Mouse (Mus musculus) olfactory bulb, adult 2 months (tissue): ENCODE results near the gene Drosha. TPM values are rescaled to one million over a fixed set of nuclear protein-coding genes. Genes with fewer than 3 reads are reported as not detected.

Experiments used
- H3K27ac ChIP-seq: fragments of 200-500 bp; 2 replicates; pipeline ENCODE4 v1.5.1; 2012; ENCODE audit warnings: low read depth, low read length; ENCODE audit not compliant: insufficient read depth
- H3K4me1 ChIP-seq: fragments of 200-500 bp; 2 replicates; pipeline ENCODE4 v1.6.1; 2012; ENCODE audit warnings: low read length; ENCODE audit not compliant: control insufficient read depth, insufficient read depth
- H3K4me3 ChIP-seq: fragments of 200-500 bp; 2 replicates; pipeline ENCODE4 v1.5.1; 2012; ENCODE audit warnings: mild to moderate bottlenecking, low read depth, low read length, moderate library complexity; ENCODE audit not compliant: insufficient read depth
- CTCF ChIP-seq: fragments of 200-500 bp; IDR thresholded peaks from 2 replicates; pipeline ENCODE4 v1.5.1; 2012; ENCODE audit warnings: low read depth, mild to moderate bottlenecking, low read length, moderate library complexity; ENCODE audit not compliant: insufficient read depth
- POLR2A ChIP-seq: fragments of 200-500 bp; IDR thresholded peaks from 2 replicates; pipeline ENCODE4 v1.6.1; 2012; ENCODE audit warnings: mild to moderate bottlenecking, low read depth, low read length, moderate library complexity; ENCODE audit not compliant: insufficient read depth
- WGBS: fragments of 180-500 bp; shearing (Covaris S2); methylation state at CpG from one replicate; pipeline ENCODE4 v1.1.7; 2018; 5-methylcytosine and 5-hydroxymethylcytosine counted together
- polyA plus RNA-seq: library from polyadenylated mRNA; stranded (reverse); fragments of >200 nt; gene quantifications from 2 replicates; pipeline ENCODE4 v1.2.4, GENCODE M21; 2012; ENCODE audit warnings: low replicate concordance; ENCODE audit not compliant: missing spikeins, insufficient read depth, insufficient read length

The Drosha gene
- polyA plus RNA-seq, 1 experiment: not detected

DNA sequence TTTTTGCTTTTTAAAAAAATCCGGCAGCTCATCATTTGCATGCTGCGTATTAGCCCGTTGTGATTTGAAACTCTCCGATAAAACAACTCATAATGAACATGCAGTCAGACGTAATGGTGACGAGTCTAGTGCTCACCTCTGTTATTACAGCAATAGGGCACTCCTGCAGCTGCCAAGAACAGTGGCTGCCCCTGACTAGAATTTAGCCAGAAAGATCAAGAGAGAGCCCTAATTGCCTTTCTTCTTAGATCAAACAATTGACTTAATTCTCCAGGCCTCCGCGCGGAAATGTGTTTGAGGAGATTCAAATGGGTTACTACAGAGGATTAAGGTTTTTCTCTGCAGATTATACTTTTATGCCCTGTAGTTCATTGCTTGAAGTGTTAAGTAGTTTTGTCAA is 116.5 kb downstream of the Drosha start:
- Histone ChIP-seq H3K4me1 (no peaks in the 10 kb centered on the region), H3K27ac (no peak overlapping the region), H3K4me3 (no peak overlapping the region)
- WGBS: 49% methylated on average over 9 of the region's 9 CpGs
- TF ChIP-seq POLR2A: no peak
- no peak for TF ChIP-seq CTCF

DNA sequence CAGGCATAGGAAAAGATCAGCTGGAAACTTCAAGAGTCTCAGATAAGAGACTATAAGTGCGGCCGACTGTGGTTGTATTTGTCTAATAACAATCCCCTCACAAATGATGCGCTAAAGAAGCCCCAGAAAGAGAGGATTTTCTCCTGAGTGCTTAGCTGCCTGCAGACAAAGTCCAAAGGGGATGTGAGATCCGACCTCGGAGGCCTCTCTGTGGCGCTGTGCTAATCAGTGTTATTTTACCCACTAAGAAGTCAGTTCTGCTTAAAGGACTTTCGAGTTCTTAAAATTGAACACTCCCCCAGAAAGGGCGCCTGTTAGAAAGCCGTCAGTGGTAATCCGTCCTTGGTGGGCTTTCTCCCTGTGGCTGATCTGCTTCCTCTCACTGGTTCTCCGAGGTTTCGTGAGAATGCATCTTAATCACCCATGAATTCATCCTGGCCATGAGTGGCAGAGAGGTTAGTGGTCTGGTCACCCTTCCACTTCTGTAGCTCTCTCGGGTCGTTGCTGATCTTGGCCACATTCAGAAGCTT is 117.1 kb downstream of the Drosha start:
- TF ChIP-seq POLR2A: no peak
- no peak for TF ChIP-seq CTCF
- Histone ChIP-seq H3K4me1 (no peaks in the 10 kb centered on the region), H3K27ac (no peak overlapping the region), H3K4me3 (no peak overlapping the region)
- 46% methylated on average over 14 of the region's 14 CpGs for WGBS

DNA sequence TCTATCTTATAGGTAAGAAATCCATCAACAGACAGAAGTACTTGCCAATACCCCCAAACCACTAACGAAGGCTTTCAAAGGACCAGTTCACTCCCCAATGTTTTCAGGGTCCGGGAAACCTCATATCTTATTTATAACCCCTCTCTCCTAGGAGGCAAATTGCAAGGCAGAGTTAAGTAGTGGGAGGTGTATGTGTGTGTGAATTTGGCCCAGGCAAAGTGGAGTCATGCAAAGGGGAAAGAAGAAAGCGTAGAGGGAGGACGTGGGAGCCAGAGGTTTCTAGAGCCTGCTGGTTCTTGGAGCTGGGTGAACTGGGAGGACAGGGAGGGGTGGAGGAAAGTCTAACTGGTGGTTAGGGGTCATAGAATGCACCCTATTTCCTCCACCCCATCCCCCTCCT is 117.8 kb downstream of the Drosha start:
- no peak overlapping the region for H3K4me3 ChIP-seq
- H3K27ac ChIP-seq: no peak overlapping the region
- H3K4me1 ChIP-seq: no peaks in the 10 kb centered on the region
- TF ChIP-seq CTCF (no peak), POLR2A (no peak)
- WGBS: 56% methylated on average over 4 of the region's 4 CpGs

DNA sequence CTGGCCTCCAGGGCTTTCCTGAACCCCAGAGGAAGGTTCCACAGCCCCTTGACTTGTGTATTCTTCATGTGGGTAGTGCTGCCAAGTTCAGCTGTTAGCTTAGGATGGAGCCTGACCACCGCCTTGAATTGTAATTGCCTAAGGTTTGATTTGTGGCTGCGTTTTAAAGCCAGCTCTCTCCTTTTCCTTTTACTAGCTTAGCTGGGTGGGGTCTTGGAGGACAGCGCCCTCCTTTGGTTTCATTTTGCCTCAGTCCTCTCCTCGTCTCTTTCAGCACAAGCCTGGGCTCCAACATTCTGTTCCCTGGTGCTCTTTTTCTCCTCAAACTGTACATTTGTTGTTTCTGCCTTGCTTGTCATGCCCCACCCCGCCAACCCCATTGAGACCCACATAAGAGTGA is 133.4 kb downstream of the Drosha start:
- H3K4me1 ChIP-seq: no peaks in the 10 kb centered on the region
- no peak overlapping the region for H3K4me3 ChIP-seq
- H3K27ac ChIP-seq: no peak overlapping the region
- TF ChIP-seq POLR2A (no peak), CTCF (no peak)
- WGBS: 90% methylated on average over 5 of the region's 5 CpGs

DNA sequence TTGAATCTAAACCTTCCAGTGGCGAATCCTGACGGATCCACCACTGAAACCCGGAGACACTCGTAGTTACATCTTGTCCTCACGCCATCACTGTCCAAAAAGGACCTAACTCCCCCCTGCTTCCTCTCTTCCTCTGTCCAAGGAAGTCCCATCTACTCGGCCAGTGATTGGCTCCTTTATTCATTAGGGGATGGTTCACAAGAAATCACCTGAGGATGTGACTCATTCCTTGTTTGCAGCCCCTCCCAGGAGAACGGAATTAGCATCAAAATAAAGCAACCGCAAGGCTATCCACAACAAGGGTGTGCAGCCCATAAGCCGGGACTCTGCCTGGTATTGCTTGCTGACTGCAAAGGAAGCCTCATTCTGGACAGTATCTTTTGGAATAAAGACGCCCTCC is 137.6 kb downstream of the Drosha start:
- no peak overlapping the region for H3K27ac ChIP-seq
- 91% methylated on average over 10 of the region's 10 CpGs for WGBS
- no peak overlapping the region for H3K4me3 ChIP-seq
- 0 out of 2 replicates have a peak, but pooled peaks cover 2% of the 10 kb centered on the region for H3K4me1 ChIP-seq
- TF ChIP-seq CTCF (no peak), POLR2A (no peak)

DNA sequence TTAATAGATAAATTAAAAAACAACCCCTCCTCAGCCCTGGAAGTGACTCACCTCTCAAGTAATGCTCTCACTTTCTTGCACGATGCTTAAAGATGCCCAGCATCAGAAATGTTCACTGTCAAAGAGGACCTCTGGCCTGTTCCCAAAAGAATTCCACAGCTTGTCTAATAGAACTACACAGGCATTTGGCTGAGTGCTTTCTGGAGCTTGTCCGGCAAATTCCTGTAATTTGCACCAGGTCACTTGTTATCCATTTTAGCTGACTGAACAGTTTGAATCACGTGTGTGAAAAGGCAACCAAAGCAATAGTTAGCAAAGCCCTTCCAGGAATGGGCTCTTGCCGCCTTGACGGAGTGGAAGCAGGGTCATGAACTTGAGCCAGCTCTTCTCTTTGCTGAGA is 140.6 kb downstream of the Drosha start:
- no peak overlapping the region for H3K27ac ChIP-seq
- no peak overlapping the region for H3K4me3 ChIP-seq
- TF ChIP-seq POLR2A: no peak
- no peak for TF ChIP-seq CTCF
- 55% methylated on average over 5 of the region's 5 CpGs for WGBS
- 0 out of 2 replicates have a peak, but pooled peaks cover 2% of the 10 kb centered on the region for H3K4me1 ChIP-seq

DNA sequence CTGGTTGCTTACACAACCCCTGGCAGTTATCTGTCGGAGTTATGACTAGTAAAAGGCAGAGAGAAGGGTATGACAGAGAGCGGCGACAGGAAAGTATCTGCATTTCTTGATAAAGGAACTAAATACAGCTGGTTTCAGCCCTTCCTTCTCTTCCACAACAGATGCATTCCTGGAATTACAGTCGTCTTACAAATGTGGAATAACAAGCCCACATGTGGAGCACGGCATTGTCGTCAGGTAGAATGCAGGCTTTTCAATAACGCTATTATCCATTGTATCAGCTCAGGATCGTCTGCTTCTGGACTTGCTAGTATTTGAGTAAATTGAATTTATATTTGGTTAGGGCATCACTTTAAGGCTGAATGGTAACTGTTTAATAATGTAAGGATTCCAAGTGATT is 144.2 kb downstream of the Drosha start:
- TF ChIP-seq CTCF (no peak), POLR2A (no peak)
- H3K4me1 ChIP-seq: 0 out of 2 replicates have a peak, but pooled peaks cover 2% of the 10 kb centered on the region
- H3K27ac ChIP-seq: no peak overlapping the region
- WGBS: 82% methylated on average over 8 of the region's 8 CpGs
- H3K4me3 ChIP-seq: no peak overlapping the region

DNA sequence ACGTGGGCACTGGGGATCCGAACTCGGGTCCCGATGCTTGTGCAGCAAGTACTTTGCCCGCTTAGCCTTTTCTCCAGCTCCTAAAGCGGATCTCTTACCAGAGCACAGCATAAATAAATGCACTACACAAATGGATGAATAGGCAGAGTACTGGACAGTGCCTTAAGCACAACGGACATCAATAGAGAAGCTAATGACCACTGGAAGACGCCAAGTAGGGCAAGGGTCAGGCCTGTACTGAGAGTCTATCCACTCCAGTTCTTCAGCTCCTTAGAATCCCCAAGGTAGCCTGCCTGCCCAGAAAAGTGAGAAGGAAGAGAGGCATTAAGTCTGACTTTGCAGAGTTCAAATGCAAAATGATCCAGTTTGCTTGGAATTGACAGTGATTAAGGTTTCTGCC is 147.8 kb downstream of the Drosha start:
- Histone ChIP-seq H3K4me3 (no peak overlapping the region), H3K4me1 (no peaks in the 10 kb centered on the region), H3K27ac (no peak overlapping the region)
- TF ChIP-seq POLR2A: no peak
- TF ChIP-seq CTCF: no peak
- WGBS: 80% methylated on average over 8 of the region's 8 CpGs

Other genes starting within 250 kb of the Drosha start
- gene Pdzd2, start 84.9 kb upstream of the Drosha start, polyA plus RNA-seq: not detected in 2 replicates
- not detected in 2 replicates for gene 6030458C11Rik, start 166 bp upstream of the Drosha start, polyA plus RNA-seq